ENCODE assay signal across 14 mouse cellular contexts in the genomic region with DNA sequence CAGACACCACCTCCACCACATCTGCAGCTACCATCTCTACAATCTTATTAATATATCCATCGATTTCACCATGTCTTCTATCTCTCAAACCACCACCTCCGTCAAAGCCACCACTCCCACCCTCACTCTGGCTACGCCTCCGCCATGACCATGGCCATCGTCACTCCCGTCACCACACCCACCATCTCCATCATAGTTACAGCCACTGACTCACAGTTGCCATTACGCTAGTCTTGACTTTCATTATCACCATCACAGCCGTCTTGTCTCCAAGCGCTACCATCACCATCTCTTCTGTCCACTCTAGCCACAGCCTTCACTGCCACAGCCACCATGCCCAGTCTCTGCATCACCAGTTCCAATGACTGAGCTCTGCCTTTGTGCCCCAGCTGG. TPM values are rescaled to one million over a fixed set of nuclear protein-coding genes. Genes with fewer than 3 reads are reported as not detected.
"Had no signal": no experiment of that assay in that cellular context is flagged by ENCODE, and none has a peak within 500 bp of the region (broad histone marks: within the 10 kb centered on the region; RNA-seq: fewer than 3 reads in every experiment).

No protein-coding gene starts in this region.

- H3K36me3 ChIP-seq: limb, embryonic 13.5 days; midbrain, embryonic 10.5 days had no signal

- H3K27ac ChIP-seq: limb, embryonic 13.5 days; liver, embryonic 14.5 days; midbrain, embryonic 10.5 days had no signal

- H3K4me3 ChIP-seq: limb, embryonic 13.5 days; midbrain, embryonic 10.5 days had no signal

- DNase-seq: kidney, adult 8-10 months; kidney, postnatal 36 days; layer of hippocampus, adult 9-11 months; left cerebral cortex, postnatal 4 days; lung, adult 18-20 months; midbrain, embryonic 14.5 days; right cerebral cortex, adult 18-20 months; right cerebral cortex, postnatal 25 days; thymus, postnatal 4 days had no signal

- H3K4me1 ChIP-seq: limb, embryonic 13.5 days; midbrain, embryonic 10.5 days had no signal

RNA-seq across cellular contexts. Expression of gene Tbx21, which starts 11.0 kb away (rescaled TPM):
- total RNA-seq: left cerebral cortex, postnatal 10 days had no signal
- polyA plus RNA-seq: lung, embryonic 16.5 days had no signal
